Mouse (Mus musculus) monocyte, adult 5-6 weeks (primary cell): Measurements from ENCODE around the gene R3hdm2. TPM values are rescaled to one million over a fixed set of nuclear protein-coding genes. Genes with fewer than 3 reads are reported as not detected.

Source experiments
- ATAC-seq: fragments of 153-309, 156-312 bp; replicated peaks from 2 replicates; pipeline ENCODE4 v1.8.0; 2017; ENCODE audit warnings: mild to moderate bottlenecking; ENCODE audit not compliant: low TSS enrichment, insufficient number of reproducible peaks, severe bottlenecking, poor library complexity, low FRiP score
- total RNA-seq: library from RNA; stranded (forward); fragments of 200-1000, 200-491, 200-594 nt; gene quantifications from 3 replicates; pipeline ENCODE4 v1.2.3, GENCODE M21; 2017

The R3hdm2 gene
- total RNA-seq, 1 experiment from 2014 or later = 32.1 TPM

- ATAC-seq = no peak
These were observed 146.6 kb downstream of the R3hdm2 start for GRCm38 (mm10) chr10:127526681-127527080.

GRCm38 (mm10) chr10:127527481-127527880, 147.4 kb downstream of the R3hdm2 start:
- no peak for ATAC-seq

- ATAC-seq = no peak
These were observed 150.8 kb downstream of the R3hdm2 start for GRCm38 (mm10) chr10:127530945-127531344.

- no peak for ATAC-seq
These were observed 151.4 kb downstream of the R3hdm2 start for GRCm38 (mm10) chr10:127531548-127531947.

- no peak for ATAC-seq
These were observed 154.2 kb downstream of the R3hdm2 start, which contains the start of gene Nxph4 for GRCm38 (mm10) chr10:127534036-127534928. Gene Nxph4 (minus strand): TSS chr10:127534559.

- no peak for ATAC-seq
These were observed 154.8 kb downstream of the R3hdm2 start for GRCm38 (mm10) chr10:127534929-127535384.

GRCm38 (mm10) chr10:127536586-127537314, 156.6 kb downstream of the R3hdm2 start:
- ATAC-seq = no peak

- peak; percentile 41 for ATAC-seq
These were observed 157.9 kb downstream of the R3hdm2 start for GRCm38 (mm10) chr10:127537854-127538583.

GRCm38 (mm10) chr10:127541510-127541909, 161.4 kb downstream of the R3hdm2 start:
- ATAC-seq = no peak

- ATAC-seq = no peak
These were observed 162.0 kb downstream of the R3hdm2 start for GRCm38 (mm10) chr10:127542084-127542483.

GRCm38 (mm10) chr10:127542720-127543119, 162.6 kb downstream of the R3hdm2 start:
- ATAC-seq = no peak

- ATAC-seq = no peak
These were observed 163.8 kb downstream of the R3hdm2 start for GRCm38 (mm10) chr10:127543916-127544315.

- no peak for ATAC-seq
These were observed 164.2 kb downstream of the R3hdm2 start for GRCm38 (mm10) chr10:127544375-127544774.

- ATAC-seq = no peak
These were observed 166.4 kb downstream of the R3hdm2 start for GRCm38 (mm10) chr10:127546505-127546904.

- ATAC-seq = no peak
These were observed 168.1 kb downstream of the R3hdm2 start for GRCm38 (mm10) chr10:127548236-127548635.
